Mouse (Mus musculus) ovary, postnatal 36 days (tissue): ENCODE results near the gene Rai14.
"Not testable (repeated sequence)": the region's sequence is repeated elsewhere in the genome, so short reads cannot be mapped to it uniquely, and the experiment has no call there.

Experiments
- DNase-seq: peaks from one replicate; pipeline ENCODE4 v3.0.0; 2022; ENCODE audit warnings: low spot score, mixed read lengths

The Rai14 gene

GRCm38 (mm10) chr15:10533361-10533760 is 181.1 kb downstream of the Rai14 start:
- not testable (repeated sequence) for DNase-seq

DNA sequence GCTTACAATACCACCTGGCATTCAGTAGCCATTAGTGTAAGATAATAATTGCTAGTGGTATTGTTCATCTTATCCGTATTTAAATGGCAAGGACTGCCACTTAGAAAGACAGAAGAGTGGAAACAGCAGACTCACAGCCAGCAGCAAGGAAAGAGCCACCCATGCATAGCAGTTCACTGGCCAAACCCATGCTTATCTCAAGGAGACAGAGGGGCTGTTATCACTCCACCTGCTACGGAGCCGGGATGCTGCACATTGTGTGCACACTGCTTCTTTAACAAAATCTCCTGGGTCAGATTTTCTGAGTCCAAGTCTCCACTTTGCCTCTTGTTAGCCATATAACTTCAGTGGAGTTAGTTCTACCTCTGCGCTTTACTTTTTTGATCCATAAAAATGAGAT is 183.1 kb downstream of the Rai14 start:
- no peak for DNase-seq

DNA sequence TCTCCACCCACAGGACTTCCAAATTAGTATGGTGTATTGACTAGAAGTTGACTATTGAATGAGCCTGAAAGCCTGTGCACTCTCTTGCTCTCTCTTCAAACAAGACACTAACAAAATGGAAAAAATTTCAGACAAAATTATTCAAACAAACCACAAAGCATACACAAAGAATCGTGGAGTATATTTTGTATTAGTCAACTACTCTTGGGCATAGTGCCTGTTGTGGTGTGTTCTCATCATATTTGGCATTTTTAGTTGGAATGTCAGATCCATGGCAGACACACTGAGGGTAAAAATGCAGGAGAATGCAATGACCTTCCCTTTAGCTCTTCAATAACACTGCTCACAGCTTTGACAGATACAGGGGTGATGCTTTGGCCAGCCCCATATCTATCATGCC is 188.5 kb downstream of the Rai14 start:
- DNase-seq = no peak
